Mouse (Mus musculus) thymus, adult 2 months (tissue): ENCODE data around the gene Dyrk1b. TPM values are rescaled to one million over a fixed set of nuclear protein-coding genes. Genes with fewer than 3 reads are reported as not detected.
"Not testable (repeated sequence)": the region's sequence is repeated elsewhere in the genome, so short reads cannot be mapped to it uniquely, and the experiment has no call there.

Experiments
- DNase-seq: peaks from one replicate; pipeline ENCODE4 v3.0.0; 2021
- H3K27ac ChIP-seq: fragments of 200-500 bp; 2 replicates; pipeline ENCODE4 v1.5.1; 2012; ENCODE audit warnings: low read length, control low read depth; ENCODE audit not compliant: control insufficient read depth, insufficient read depth
- H3K27me3 ChIP-seq: fragments of 200-500 bp; 2 replicates; pipeline ENCODE4 v1.6.1; 2012; ENCODE audit warnings: mild to moderate bottlenecking, low read length, moderate library complexity, mixed read lengths; ENCODE audit not compliant: control insufficient read depth, insufficient read depth
- H3K36me3 ChIP-seq: fragments of 200-500 bp; 2 replicates; pipeline ENCODE4 v1.6.1; 2012; ENCODE audit warnings: mild to moderate bottlenecking, low read length, moderate library complexity; ENCODE audit not compliant: control insufficient read depth, insufficient read depth
- H3K4me1 ChIP-seq: fragments of 200-500 bp; replicated peaks from 2 replicates; pipeline ENCODE4 v1.6.1; 2012; ENCODE audit warnings: low read length; ENCODE audit not compliant: control insufficient read depth, insufficient read depth
- H3K4me3 ChIP-seq: fragments of 200-500 bp; 2 replicates; pipeline ENCODE4 v1.5.1; 2012; ENCODE audit warnings: mild to moderate bottlenecking, low read length, control low read depth, moderate library complexity; ENCODE audit not compliant: control insufficient read depth, insufficient read depth
- CTCF ChIP-seq: fragments of 200-500 bp; IDR thresholded peaks from 2 replicates; pipeline ENCODE4 v1.5.1; 2012; ENCODE audit warnings: mild to moderate bottlenecking, control low read depth, low read length, moderate library complexity, borderline replicate concordance; ENCODE audit not compliant: control insufficient read depth, poor library complexity, insufficient read depth; ENCODE audit errors: extremely low read depth
- POLR2A ChIP-seq: fragments of 200-500 bp; IDR thresholded peaks from 2 replicates; pipeline ENCODE4 v1.6.1; 2012; ENCODE audit warnings: mild to moderate bottlenecking, low read length, control low read depth, moderate library complexity; ENCODE audit not compliant: control insufficient read depth, poor library complexity, insufficient read depth; ENCODE audit errors: extremely low read depth
- WGBS: fragments of 180-500 bp; shearing (Covaris S2); methylation state at CpG from one replicate; pipeline ENCODE4 v1.1.7; 2018; 5-methylcytosine and 5-hydroxymethylcytosine counted together
- polyA plus RNA-seq: library from polyadenylated mRNA; depleted of rRNA; stranded (reverse); fragments of >200 nt; gene quantifications from 2 replicates; pipeline ENCODE4 v1.2.3, GENCODE M21; 2012

Gene Dyrk1b
- polyA plus RNA-seq, 1 experiment = 126 TPM

DNA sequence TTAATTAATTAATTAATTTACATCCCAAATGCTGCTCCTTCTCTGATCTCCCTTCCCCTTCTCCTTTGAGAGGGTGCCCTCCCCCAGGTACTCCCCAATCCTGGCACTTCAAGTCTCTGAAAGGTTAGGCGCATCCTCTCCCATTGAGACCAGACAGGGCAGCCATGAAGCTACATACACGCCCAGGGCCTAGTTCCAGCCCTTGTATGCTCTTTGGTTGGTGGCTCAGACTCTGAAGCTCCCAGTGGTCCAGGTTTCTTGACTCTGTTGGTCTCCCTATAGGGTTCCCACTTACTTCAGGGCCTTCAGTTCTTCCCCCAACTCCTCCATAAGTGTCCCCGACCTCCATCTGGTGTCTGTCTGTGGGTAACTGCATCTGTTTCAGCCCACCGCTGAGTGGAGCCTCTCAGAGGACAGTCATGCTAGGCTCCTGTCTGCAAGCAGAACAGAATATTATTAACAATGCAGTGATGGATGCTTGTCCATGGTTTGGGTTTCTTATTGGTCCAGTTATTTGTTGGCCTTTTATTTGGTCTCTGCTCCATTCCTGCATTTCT, 26.9 kb downstream of the Dyrk1b start:
- peak; percentile 45 for DNase-seq
- WGBS = 83% methylated on average over 4 of the region's 4 CpGs
- no peak overlapping the region for H3K4me3 ChIP-seq
- H3K4me1 ChIP-seq = peaks cover 3% of the 10 kb centered on the region; the same call in 1 of the 2 replicates
- H3K27ac ChIP-seq = no peak overlapping the region
- no peak for TF ChIP-seq POLR2A
- TF ChIP-seq CTCF = no peak
- no peaks in the 10 kb centered on the region for H3K27me3 ChIP-seq
- H3K36me3 ChIP-seq = no peaks in the 10 kb centered on the region

GRCm38 (mm10) chr7:28208396-28208987, 29.2 kb downstream of the Dyrk1b start:
- H3K4me3 ChIP-seq = peak overlapping the region; percentile 37
- peaks cover 3% of the 10 kb centered on the region; the same call in 1 of the 2 replicates for H3K4me1 ChIP-seq
- no peak for DNase-seq
- TF ChIP-seq CTCF (no peak), POLR2A (no peak)
- H3K36me3 ChIP-seq = no peaks in the 10 kb centered on the region
- H3K27ac ChIP-seq = peak overlapping the region; percentile 14; the same call in 1 of the 2 replicates
- no peaks in the 10 kb centered on the region for H3K27me3 ChIP-seq
- 23% methylated on average over 12 of the region's 12 CpGs for WGBS

DNA sequence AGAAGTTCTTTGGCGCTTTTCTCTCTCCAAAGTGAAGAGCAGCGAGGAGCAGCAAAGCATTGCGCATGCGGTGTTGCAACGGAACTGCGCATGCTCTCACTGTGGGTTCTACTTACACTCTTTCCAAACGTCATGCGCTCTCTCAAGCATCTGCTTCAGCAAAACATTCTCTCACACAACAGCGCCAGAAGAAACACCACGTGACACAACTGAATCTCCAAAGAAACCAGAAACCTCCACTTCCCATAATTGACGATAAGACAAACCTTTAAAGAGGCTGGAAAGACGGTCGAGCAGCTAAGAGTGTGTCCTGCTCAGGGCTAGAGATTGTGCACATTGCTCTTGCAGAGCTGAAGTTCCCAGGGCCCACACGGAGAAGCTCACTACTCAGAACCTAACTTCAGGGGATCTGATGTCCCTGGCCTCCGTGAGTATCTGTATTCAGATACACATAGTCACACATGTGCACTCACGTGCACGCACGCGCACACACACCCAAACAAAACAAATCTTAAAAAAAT, 29.8 kb downstream of the Dyrk1b start:
- WGBS = 46% methylated on average over 19 of the region's 19 CpGs
- Histone ChIP-seq H3K4me1 (peaks cover 3% of the 10 kb centered on the region; the same call in 1 of the 2 replicates), H3K27ac (peak overlapping the region; percentile 57; the same call in 1 of the 2 replicates), H3K4me3 (peak overlapping the region; percentile 37), H3K36me3 (no peaks in the 10 kb centered on the region), H3K27me3 (no peaks in the 10 kb centered on the region)
- DNase-seq = peak; percentile 68
- TF ChIP-seq CTCF (no peak), POLR2A (no peak)

GRCm38 (mm10) chr7:28210731-28211130, 31.5 kb downstream of the Dyrk1b start:
- TF ChIP-seq CTCF (no peak), POLR2A (no peak)
- no peaks in the 10 kb centered on the region for H3K36me3 ChIP-seq
- no peaks in the 10 kb centered on the region for H3K27me3 ChIP-seq
- H3K27ac ChIP-seq = no peak overlapping the region
- WGBS = 61% methylated on average over 5 of the region's 5 CpGs
- peaks cover 3% of the 10 kb centered on the region; the same call in 1 of the 2 replicates for H3K4me1 ChIP-seq
- H3K4me3 ChIP-seq = no peak overlapping the region
- no peak for DNase-seq

DNA sequence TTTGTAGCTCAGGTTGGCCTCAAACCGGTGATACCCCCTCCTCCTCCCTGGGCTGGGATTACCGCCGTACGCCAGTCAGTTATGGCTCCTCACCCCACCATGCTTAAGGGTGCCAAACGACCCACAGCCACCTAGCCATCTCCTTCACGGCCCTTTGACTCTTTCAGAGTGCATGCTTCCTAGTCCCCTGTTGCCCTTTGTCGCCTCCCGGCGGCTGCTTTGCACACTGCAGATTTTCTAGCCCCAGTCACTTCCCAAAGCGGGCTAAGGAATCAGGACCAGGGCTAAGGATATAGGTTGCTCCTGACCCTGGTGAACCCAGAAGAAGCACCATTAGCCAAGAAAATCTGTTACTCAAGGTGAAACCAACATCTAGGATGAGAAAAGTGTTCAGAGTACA, 34.9 kb downstream of the Dyrk1b start:
- TF ChIP-seq POLR2A (no peak), CTCF (peak; percentile 85)
- Histone ChIP-seq H3K4me1 (peaks cover 1% of the 10 kb centered on the region; the same call in 1 of the 2 replicates), H3K36me3 (no peaks in the 10 kb centered on the region), H3K4me3 (no peak overlapping the region), H3K27me3 (no peaks in the 10 kb centered on the region), H3K27ac (no peak overlapping the region)
- 16% methylated on average over 10 of the region's 10 CpGs for WGBS
- DNase-seq = peak; percentile 80

GRCm38 (mm10) chr7:28215950-28216349, 36.7 kb downstream of the Dyrk1b start:
- 90% methylated on average over 2 of the region's 2 CpGs for WGBS
- H3K27me3 ChIP-seq, H3K27ac ChIP-seq, H3K4me3 ChIP-seq, H3K36me3 ChIP-seq, H3K4me1 ChIP-seq, DNase-seq: not testable (repeated sequence)

DNA sequence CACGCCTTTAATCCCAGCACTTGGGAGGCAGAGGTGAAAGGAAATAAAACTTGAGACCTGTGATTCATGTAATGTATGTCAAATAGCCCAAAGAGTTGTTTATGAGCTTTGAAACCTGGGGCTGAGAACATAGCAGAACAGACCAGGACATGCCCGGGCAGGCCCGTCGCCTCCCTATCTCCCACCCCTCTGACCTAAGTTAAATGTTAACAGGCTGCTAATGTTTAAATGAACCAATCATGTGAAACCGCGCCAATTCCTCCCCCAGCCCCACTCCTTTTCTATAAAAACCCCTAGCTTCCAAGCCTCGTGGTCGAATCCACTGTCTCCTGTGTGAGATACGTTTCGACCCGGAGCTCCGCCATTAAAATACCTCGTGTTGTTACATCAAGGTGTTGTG, 38.5 kb downstream of the Dyrk1b start:
- H3K27ac ChIP-seq, H3K36me3 ChIP-seq, H3K4me3 ChIP-seq, DNase-seq, H3K4me1 ChIP-seq, H3K27me3 ChIP-seq: not testable (repeated sequence)
- WGBS = 93% methylated on average over 13 of the region's 13 CpGs

- not testable (repeated sequence) for H3K4me1 ChIP-seq, H3K4me3 ChIP-seq, DNase-seq, H3K27me3 ChIP-seq, H3K36me3 ChIP-seq, H3K27ac ChIP-seq
- WGBS = 89% methylated on average over 20 of the region's 20 CpGs
Observed at GRCm38 (mm10) chr7:28218951-28219740, 39.9 kb downstream of the Dyrk1b start.

GRCm38 (mm10) chr7:28226836-28227235, 47.6 kb downstream of the Dyrk1b start:
- DNase-seq = peak; percentile 47
- H3K27me3 ChIP-seq, H3K4me1 ChIP-seq, H3K4me3 ChIP-seq, H3K36me3 ChIP-seq: not testable (repeated sequence)
- H3K27ac ChIP-seq = peak overlapping the region; percentile 64; the same call in 1 of the 2 replicates
- WGBS = 60% methylated on average over 4 of the region's 4 CpGs
